Mouse (Mus musculus) myocyte (in vitro differentiated cells): ENCODE results near the gene Clpb.

ENCODE experiments used
- POLR2A ChIP-seq: IDR thresholded peaks from one replicate; pipeline ENCODE4 v1.6.1; 2011; ENCODE audit warnings: low read depth, mild to moderate bottlenecking, control low read depth, moderate library complexity; ENCODE audit not compliant: insufficient read length
- POLR2AphosphoS2 ChIP-seq: IDR thresholded peaks from one replicate; pipeline ENCODE4 v1.6.1; 2011; ENCODE audit warnings: low read depth, control low read depth; ENCODE audit not compliant: insufficient read length
- TCF3 ChIP-seq: IDR thresholded peaks from one replicate; pipeline ENCODE4 v1.6.1; 2011; ENCODE audit warnings: low read depth, control low read depth; ENCODE audit not compliant: insufficient read length
- USF1 ChIP-seq: IDR thresholded peaks from one replicate; pipeline ENCODE4 v1.6.1; 2011; ENCODE audit warnings: low read depth, mild to moderate bottlenecking, control low read depth, moderate library complexity

DNA sequence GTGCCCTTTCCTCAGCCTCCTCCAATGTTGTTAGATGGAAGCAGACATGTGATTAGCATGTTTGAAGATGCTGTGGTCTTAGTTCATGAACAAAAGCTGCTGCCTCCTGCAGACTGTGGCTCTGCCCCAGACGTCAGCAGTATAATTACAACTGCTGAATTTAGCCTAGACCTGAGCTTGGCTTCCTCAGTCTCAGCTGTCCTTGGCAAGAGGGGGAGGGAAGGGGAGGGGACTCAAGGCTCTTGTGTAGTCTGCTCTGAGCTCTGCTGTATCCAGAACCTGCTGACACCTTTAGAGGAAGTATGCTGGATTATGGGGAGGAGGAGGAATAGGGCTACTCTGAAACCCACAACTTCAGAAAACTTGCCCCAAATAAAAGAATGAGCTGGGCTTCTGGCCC lies 76.2 kb downstream of the Clpb start:
- TF ChIP-seq USF1, result no peak
- no peak for TF ChIP-seq POLR2A
- TF ChIP-seq TCF3, result no peak
- no peak for TF ChIP-seq POLR2AphosphoS2
